Mouse (Mus musculus) MEL (cell line): ENCODE data around the gene Fam32a.
A peak's percentile ranks its signal among the peaks of the same experiment; 100 is the strongest.

ENCODE experiments used
- CTCF ChIP-seq, 3 experiments: IDR thresholded peaks in 2 of 3; conservative IDR thresholded peaks in 1 of 3; 2 replicates each; pipeline ENCODE4 v1.5.1; 2011 to 2012; ENCODE audit warnings: low read length in 3 of 3, low read depth in 2 of 3, mild to moderate bottlenecking in 2 of 3, improper control_type of control experiment in 1 of 3, inconsistent platforms in 1 of 3, mixed read lengths in 1 of 3, moderate library complexity in 1 of 3; ENCODE audit not compliant: control insufficient read depth in 1 of 3, insufficient read depth in 1 of 3, poor library complexity in 1 of 3, severe bottlenecking in 1 of 3
- MAX ChIP-seq: IDR thresholded peaks from 2 replicates; pipeline ENCODE4 v1.6.1; 2011; ENCODE audit warnings: low read length, improper control_type of control experiment
- ZNF384 ChIP-seq: IDR thresholded peaks from 2 replicates; pipeline ENCODE4 v1.6.1; 2012; ENCODE audit warnings: low read depth, mild to moderate bottlenecking, inconsistent platforms, low read length, improper control_type of control experiment

- TF ChIP-seq ZNF384 (peak; percentile 41; the same call in 1 of the 2 replicates), MAX (peak; percentile 89), CTCF (IDR thresholded peaks at IDR 0.05 in 2 of 3, conservative IDR thresholded peaks at IDR 0.05 in 1 of 3; ENCODE audit: control insufficient read depth in 1 of 3, insufficient read depth in 1 of 3, low read depth in 2 of 3, low read length in 3 of 3, poor library complexity in 1 of 3, severe bottlenecking in 1 of 3) (peak; percentile 65 to 78 (median 69))
Measured at GRCm38 (mm10) chr8:72239499-72240402, 20.2 kb downstream of the Fam32a start, which contains the start of gene Ap1m1.
